Mouse (Mus musculus) splenic B cell, adult 2 months (primary cell): ENCODE results near the gene Zbed3.

Experiments
- DNase-seq: peaks from one replicate; pipeline ENCODE4 v3.0.0-alpha.2; 2011; ENCODE audit warnings: low read depth, low spot score
- H3K27me3 ChIP-seq: 2 replicates; pipeline ENCODE4 v1.6.1; 2012; ENCODE audit warnings: mild to moderate bottlenecking, low read length, moderate library complexity, mixed read lengths; ENCODE audit not compliant: control insufficient read depth, poor library complexity, insufficient read depth, severe bottlenecking
- H3K36me3 ChIP-seq: 2 replicates; pipeline ENCODE4 v1.6.1; 2012; ENCODE audit warnings: mild to moderate bottlenecking, low read length, moderate library complexity, mixed read lengths; ENCODE audit not compliant: control insufficient read depth, poor library complexity, insufficient read depth, severe bottlenecking

Gene Zbed3

GRCm38 (mm10) chr13:95323400-95323799, at the start of gene Zbed3:
Gene Zbed3, plus strand, starts transcription at chr13:95323612.
- Histone ChIP-seq H3K36me3 (no peaks in the 10 kb centered on the region), H3K27me3 (no peaks in the 10 kb centered on the region)
- no peak for DNase-seq

GRCm38 (mm10) chr13:95278426-95279025, 44.9 kb upstream of the Zbed3 start:
- no peak for DNase-seq
- H3K27me3 ChIP-seq, result no peaks in the 10 kb centered on the region

GRCm38 (mm10) chr13:95281740-95282673, 41.4 kb upstream of the Zbed3 start:
- DNase-seq, result no peak
- Histone ChIP-seq H3K36me3 (no peaks in the 10 kb centered on the region), H3K27me3 (no peaks in the 10 kb centered on the region)

More at GRCm38 (mm10) chr13:95278426-95279025, 44.9 kb upstream of the Zbed3 start:
- H3K36me3 ChIP-seq, result no peaks in the 10 kb centered on the region

DNA sequence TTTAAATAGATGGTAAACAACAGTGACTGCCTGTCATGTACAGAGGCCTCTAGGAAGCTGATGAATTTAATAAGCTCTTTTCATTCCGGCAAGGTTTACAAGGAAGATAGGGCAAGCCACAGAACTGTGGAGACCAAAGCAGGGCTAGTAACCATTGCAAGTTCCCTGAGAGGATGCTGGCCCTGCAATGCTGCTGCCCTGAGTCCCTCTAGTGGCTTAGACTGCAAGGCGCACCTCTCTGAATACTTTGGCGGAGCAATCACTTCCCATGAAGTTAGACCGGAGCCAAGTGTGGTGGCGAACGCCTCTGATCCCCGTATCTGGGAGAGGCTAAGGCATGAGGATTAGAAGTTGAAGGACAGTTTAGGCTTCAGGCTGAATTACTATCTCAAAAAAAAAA, 36.4 kb upstream of the Zbed3 start:
- Histone ChIP-seq H3K36me3 (no peaks in the 10 kb centered on the region), H3K27me3 (no peaks in the 10 kb centered on the region)
- peak; percentile 30 for DNase-seq

GRCm38 (mm10) chr13:95288027-95288426, 35.4 kb upstream of the Zbed3 start:
- no peak for DNase-seq
- Histone ChIP-seq H3K27me3 (no peaks in the 10 kb centered on the region), H3K36me3 (no peaks in the 10 kb centered on the region)

DNA sequence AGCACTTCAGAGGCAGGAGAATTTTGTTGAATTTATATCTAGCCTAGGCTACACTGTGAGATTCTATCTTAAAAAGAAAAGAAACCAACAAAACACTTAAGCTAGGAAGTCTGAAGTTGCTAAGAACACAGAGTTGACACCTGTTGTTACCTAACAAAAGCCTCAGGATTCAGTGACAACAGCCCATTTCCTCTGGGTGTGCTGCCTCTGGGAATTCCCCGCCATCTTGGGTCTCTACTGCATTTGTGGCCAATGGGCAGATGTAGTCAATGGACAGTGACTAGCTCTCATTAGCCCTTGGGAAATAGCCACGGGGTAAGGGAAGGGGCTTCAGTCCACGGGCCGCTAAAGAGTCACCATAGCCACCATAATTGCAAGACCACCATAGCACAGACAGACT, 31.4 kb upstream of the Zbed3 start:
- DNase-seq, result no peak
- H3K27me3 ChIP-seq, result no peaks in the 10 kb centered on the region
- H3K36me3 ChIP-seq, result no peaks in the 10 kb centered on the region

DNA sequence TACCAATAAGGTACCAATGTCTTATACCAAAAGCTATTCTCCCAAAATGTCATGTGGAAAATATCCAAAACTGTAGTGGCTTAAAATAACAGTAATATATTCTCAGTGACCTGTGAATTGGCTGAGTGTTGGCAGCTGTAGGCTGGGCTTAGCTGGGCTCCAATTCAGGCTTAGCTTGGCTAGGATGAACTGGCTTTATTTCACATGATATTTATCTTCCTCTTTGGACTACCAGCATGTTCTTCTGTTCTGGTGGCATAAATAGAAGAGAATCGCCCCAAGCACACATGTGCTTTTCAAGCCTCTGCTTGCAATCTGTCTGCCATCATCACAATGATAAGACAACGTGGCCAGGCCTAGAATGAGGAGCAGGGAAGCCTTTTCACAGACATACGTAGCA, 23.5 kb upstream of the Zbed3 start:
- no peaks in the 10 kb centered on the region for H3K36me3 ChIP-seq
- no peak for DNase-seq
- H3K27me3 ChIP-seq, result no peaks in the 10 kb centered on the region

DNA sequence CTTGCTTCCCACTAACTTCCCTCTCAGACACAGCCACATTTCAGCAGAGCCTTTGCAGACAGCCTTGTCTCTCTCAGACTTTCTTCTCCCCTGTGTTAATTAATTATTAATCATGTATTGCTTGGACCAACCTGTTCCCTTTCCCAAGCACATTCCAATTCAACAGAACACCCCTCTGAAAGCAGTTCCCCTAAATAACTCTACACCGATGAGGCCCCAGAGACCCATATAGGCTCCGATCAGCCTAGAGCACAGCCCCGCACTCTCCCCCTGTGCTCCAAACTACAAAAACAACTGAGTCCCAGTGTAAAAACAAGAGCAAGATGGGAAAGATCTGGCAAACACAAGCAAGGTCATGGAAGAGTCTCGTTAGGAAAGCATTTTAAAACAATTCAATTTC, 16.8 kb upstream of the Zbed3 start:
- Histone ChIP-seq H3K27me3 (no peaks in the 10 kb centered on the region), H3K36me3 (no peaks in the 10 kb centered on the region)
- DNase-seq, result no peak

- H3K27me3 ChIP-seq, result no peaks in the 10 kb centered on the region
- H3K36me3 ChIP-seq, result no peaks in the 10 kb centered on the region
- no peak for DNase-seq
These were observed 16.2 kb upstream of the Zbed3 start for GRCm38 (mm10) chr13:95307100-95307655.

DNA sequence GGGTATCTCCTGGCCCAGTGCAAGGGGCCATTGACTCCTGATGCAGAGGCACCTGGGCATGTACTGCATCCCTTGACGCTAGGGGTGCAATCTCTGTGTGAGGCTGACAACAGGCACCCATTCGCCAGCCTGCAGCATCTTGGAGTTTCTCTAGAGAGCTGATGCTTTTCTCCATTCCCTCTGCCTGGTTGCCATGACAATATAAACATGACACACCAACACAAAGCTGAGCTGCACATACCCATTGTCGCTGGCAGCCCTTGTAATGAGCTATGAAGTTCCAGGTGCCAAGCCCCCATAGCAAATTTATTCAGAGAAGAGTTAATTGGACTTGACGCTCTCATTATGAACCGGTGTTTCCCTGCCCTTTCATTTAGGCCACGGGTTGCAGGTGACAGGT, 11.4 kb upstream of the Zbed3 start:
- Histone ChIP-seq H3K27me3 (no peaks in the 10 kb centered on the region), H3K36me3 (no peaks in the 10 kb centered on the region)
- DNase-seq, result no peak

GRCm38 (mm10) chr13:95319153-95319552, 4.3 kb upstream of the Zbed3 start:
- Histone ChIP-seq H3K27me3 (no peaks in the 10 kb centered on the region), H3K36me3 (no peaks in the 10 kb centered on the region)
- DNase-seq, result no peak

- Histone ChIP-seq H3K36me3 (no peaks in the 10 kb centered on the region), H3K27me3 (no peaks in the 10 kb centered on the region)
- no peak for DNase-seq
These were observed 3.0 kb upstream of the Zbed3 start for GRCm38 (mm10) chr13:95320451-95320850.

DNA sequence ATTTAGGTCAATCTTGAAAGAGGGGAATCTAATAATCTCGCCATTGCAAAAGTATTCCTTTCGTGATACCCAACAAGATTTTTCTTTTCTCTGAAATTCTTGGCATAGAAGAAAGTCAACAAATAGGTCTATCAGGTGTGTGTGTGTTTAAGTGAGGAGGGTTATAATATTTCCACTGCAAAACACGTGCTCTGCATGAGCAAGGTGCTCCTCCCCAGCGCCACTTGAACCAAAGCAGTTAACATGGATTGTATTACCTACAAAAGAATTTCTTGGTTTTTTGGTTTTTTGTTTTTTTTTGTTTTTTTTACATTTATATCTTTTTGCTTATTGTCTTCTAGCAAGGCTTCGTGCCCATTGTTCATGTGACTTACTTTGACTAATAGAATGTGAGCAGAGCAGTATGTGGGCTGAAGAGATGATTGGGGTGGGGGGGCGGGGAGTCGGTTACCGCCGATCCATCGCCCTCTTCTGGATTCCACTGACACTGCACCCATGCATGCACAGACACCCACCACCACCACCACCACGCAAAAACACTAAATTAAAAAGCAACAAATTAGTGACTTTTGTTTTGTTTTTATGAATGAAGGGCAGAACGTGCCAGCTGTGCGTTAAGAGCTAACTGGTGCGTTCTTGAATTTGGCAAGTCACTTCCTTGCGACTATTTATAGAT, 676 bp downstream of the Zbed3 start:
- peak; percentile 70 for DNase-seq
- Histone ChIP-seq H3K27me3 (no peaks in the 10 kb centered on the region), H3K36me3 (no peaks in the 10 kb centered on the region)

GRCm38 (mm10) chr13:95324626-95325079, 1.2 kb downstream of the Zbed3 start:
- H3K27me3 ChIP-seq, result no peaks in the 10 kb centered on the region
- DNase-seq, result peak; percentile 19
- no peaks in the 10 kb centered on the region for H3K36me3 ChIP-seq
